Mouse (Mus musculus) mesoderm, embryonic 11.5 days (tissue): ENCODE measurements around the gene Foxr1.
"Not testable (repeated sequence)": the region's sequence is repeated elsewhere in the genome, so short reads cannot be mapped to it uniquely, and the experiment has no call there.

Experiments used
- DNase-seq: peaks from one replicate; pipeline ENCODE4 v3.0.0-alpha.2; 2012; ENCODE audit warnings: low read depth, low spot score

Gene Foxr1

DNA sequence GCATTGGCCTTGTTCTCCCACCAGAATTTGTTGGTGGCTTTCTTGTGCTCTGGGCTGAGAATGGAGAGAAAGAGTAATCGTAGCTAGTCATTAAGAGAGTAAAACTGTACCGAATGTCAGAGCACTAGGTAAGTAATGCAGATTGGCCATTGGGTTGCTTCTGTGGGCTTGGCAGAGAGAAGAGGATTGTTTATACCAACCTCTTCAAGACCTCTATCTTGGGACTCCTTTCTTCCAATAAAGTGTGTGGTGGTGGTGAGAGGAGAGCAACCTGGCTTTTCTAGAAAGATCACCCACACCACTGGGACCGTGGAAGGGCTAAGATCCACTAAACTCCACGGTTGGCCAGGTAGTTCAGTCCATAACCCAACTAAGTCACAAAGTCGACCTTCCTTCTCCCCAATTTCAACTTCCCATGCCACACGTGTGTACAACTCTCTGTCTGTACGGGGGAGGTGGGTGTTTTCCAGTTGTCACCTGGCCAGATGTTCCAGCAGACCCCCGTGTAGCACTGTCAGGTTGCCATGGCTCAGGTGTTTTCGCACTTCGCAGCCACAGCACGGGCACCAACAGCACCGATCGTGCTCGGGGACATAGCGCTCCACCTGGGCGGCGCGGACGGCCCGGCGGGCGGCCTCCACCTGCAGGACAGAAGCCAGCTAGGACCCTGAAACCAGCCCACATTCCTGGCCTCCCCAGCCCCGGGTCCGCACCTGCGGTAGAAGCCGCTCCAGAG, 23.6 kb downstream of the Foxr1 start:
- no peak for DNase-seq

DNA sequence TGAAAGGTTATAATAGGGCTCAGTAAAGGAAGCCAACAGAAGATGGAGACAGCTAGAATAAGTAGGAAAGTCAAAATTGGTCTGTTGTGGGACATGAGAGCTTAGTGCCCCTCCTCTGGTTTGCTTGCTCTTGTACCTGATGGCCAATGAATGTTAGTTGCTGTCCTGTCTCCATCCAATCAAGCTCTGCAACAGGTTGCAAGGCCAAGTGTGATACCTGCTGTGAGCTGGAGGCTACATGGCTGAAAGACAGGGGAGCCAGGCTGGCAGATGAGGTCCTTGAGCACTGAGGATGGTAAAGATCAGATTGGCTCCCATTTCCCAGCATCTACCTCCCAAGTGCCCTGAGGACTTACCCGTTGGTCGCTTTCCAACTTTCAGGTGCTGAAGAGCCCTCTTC, 28.2 kb downstream of the Foxr1 start:
- no peak for DNase-seq

DNA sequence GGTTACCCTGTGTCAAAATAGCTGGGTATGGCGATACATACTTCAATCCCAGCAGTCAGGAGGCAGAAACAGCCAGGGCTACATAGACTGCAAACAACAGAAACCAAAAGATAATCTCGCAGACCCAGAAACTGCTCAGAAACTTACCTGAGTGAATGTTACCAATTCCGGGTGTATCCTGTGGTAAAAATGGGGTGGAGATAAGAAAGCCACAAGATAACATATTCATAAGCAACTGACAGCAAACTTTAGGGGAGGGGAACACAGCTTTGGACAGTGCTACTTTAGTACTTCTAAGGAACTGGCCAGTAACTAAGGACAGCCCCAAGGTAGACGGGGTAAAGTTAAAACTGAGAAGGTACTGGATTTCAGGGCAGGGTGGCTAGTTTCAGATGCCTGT, 28.6 kb downstream of the Foxr1 start:
- no peak for DNase-seq

DNA sequence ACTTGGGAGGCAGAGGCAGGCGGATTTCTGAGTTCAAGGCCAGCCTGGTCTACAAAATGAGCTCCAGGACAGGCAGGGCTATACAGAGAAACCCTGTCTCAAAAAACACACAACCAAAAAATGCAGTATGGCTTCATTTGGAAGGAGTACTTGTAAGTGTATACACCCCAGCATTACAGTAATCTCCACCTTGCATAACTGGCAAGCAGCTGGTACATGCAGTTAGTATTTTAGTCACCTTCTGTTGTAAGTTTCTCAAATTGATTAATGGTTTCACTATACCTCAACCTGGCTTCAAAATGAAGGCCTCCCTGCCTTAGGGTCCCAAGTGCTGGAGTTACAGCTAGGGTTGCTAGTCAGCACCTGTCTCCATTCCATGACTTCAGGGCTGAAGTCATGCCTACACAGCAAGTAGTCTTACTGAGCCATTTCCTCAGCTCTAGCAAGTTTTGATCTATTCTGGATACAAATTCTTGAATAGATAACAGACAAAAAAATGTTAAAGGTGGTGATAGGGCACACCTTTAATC, 29.3 kb downstream of the Foxr1 start:
- no peak for DNase-seq

DNA sequence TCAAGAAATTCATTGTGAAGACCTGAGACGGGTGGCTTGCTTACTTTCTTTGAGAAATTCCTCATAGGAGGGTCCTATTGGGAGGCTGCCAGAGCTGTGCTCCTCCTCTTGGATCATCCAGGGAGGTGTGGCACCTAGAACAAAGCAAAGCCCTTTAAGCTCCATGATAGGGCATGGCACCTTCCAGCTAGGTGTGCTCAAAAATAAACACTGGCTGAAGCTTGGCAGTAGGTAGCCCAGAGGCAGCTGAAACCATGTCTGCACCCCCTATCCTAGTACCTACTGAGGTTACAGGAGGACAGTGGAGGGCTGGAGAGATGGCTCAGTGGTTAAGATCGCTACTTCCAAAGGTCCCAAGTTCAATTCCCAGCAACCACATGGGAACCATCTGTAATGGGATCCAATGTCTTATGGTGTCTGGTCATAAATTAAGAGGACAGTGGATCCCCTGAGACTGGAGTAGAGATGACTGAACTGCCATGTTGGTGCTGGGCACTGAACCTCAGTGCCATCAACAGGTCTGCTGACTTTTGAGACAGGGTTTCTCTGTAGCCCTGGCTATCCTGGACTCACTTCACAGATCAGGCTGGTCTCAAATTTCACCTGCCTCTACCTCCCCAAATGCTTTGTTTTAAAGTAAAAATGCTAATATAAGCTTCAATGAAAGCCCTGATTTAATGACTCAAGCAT, 30.1 kb downstream of the Foxr1 start:
- no peak for DNase-seq

DNA sequence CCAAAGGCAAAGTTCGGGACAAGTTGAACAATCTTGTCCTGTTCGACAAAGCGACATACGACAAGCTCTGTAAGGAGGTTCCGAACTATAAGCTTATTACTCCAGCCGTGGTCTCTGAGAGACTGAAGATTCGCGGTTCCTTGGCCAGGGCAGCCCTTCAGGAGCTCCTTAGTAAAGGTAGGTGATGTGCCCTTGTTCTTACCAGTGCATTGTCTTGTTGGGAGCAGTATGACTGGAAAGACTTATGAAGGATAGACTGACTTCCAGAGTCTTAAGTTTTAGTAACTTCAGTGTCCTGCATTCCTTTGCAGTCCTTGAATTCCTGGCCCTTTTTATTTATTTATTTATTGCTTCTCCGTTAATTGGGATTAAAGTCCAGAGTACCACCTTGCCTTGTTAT, 32.2 kb downstream of the Foxr1 start:
- DNase-seq: not testable (repeated sequence)

DNA sequence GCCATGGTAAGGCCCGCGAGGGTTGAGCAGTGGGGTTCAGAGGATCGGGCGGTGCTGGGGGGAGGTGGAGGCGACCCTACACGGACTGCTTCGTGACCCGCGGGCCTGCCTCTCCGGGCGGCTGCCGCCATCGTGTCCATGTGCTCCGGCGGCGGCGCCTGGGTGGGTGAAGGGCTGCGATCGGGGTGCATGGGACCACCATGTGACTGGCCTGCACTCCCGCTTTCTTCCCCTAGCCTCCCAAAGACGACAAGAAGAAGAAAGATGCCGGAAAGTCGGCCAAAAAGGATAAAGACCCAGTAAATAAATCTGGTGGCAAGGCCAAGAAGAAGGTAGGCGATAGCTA, 33.2 kb downstream of the Foxr1 start:
- no peak for DNase-seq

DNA sequence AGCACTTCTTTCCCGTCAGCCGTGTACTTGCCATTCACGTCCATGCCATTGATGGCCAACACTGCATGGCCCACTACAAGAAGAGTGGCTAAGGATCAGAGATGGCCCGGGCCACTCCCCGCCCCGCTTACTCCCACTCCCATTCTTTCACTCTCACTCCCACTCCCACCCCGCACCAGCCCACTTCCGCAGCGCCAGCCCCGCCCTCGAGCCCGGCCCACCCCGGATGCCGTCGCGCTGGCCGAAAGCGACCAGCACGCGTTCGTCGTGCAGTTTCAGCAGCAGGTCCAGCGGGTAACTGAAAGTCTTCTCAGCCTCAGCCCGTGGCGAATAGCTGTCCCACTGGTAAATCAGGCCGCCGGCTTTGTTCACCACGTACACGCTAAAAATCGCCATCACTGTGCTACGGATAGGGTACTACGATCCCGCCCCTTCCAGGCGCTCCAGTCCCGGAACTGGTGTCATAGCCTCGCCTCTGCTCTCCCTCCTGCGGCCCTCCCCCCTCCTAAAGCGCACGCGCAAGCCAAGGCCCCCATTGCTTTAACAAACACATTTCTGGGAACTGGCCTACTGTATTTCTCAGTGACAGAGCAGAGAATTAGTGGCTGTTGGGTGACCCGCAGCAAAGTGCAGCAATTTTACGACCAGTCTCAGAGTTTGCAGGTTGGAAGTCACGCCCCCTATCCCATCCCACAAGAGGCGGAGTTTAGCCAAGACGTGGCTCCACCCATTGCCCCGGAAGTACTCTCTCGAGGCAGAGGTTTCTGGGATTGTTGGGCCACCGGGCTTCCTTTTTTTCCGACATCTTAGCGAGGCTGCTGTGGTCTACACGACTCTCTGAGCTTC, 33.8 kb downstream of the Foxr1 start, which contains the start of the genes Rps25 and Trappc4:
Rps25 (plus strand) TSS at position 234 of the 846 bp plus-strand sequence.
Trappc4 (minus strand) TSS at position 695 of the 846 bp plus-strand sequence.
- DNase-seq: peak; percentile 95

DNA sequence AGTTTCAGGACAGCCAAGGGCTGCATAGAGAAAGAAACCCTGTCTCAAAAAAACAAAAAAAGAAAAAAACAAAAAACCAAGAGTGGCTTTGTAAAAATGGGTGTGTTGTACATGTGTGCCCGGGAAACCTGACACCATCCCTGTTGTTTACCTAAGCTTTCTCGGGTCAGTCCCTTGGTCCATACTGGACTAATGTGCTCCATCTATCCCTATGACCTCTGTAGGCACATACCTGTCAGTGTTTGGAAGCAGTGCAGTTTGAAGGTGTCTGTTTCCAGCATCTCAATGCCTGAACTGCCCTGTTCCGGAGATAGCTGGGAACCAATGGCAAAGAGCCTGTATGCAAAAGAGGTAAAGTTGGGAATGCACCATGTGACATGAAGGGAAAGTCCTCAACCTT, 35.9 kb downstream of the Foxr1 start:
- no peak for DNase-seq

DNA sequence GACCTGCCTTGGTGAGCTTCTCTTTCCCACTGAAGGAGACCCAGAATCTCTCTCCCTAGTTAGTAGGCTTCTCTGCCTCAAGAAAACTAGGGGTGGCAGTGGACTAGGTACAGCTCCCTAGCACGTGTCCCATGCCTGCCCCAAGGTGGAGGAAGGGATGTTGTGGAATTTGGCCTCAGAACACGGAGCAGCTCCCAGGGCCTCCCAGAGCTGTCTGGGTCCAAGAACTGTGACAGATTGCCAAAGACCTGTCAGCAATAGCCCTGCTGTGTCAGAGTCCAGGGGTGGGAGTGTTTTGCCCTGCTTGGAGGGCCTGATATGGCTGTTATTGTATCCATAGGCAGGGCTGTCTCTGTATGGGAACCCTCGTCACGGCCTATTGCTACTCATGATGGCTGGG, 39.9 kb downstream of the Foxr1 start:
- no peak for DNase-seq

DNA sequence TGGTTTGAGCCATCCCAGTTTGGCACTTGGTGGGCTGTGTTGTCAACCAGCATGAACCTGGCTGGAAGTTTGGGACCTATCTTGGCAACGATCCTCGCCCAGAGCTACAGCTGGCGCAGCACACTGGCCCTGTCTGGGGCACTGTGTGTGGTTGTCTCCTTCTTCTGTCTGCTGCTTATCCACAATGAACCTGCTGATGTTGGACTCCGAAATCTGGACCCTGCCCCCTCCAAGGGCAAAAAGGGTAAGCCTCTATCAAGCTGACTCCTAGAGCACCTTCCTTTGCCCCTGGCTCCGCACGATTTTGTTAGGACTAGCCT, 41.2 kb downstream of the Foxr1 start:
- DNase-seq: no peak

DNA sequence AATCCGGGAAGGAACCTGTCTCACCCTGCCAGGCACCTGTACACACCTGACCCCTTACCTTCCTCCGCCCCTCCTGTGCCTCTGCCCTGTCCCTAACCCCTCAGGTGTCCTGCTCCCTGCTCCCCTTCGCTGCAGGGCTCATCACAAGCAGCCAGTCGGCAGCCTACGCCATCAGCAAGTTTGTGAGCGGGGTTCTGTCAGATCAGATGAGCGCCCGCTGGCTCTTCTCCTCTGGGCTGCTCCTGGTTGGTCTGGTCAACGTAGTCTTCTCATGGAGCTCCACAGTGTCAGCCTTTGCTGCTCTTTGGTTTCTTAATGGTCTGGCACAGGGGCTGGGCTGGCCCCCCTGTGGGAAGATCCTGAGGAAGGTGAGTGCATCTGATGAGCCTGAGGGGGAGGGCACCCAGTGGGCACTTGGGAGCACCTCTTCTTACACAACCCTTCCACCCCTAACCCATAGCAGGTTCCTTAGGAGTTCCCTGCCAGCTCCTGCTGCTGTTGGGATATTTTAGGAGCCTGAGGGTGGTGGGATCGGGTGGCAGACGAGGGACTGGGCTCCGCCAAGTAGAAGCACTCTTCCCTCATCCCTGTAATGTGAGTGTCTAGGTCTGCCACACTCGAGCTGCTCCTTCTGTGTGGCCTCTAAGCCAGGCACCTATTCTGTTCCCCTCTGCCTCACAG, 41.7 kb downstream of the Foxr1 start:
- DNase-seq: no peak

DNA sequence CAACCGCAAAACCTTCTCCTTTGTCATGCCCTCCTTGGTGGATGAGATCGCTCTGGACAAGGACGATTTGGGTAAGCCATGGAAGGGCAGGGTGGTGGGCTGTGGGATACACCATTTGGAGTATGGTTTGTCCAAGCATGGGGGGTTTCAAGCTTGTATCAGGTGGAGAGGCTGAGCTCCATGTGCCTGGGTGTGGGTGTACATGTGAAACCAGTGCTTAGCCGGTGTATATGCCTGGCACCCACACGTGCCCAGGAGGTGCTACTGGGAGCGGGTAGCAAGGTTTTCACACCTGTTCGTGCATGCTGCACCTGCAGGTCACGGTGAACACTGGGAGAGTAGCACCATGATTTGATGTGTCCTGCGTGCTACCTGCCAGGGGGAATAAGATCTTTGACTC, 42.4 kb downstream of the Foxr1 start:
- no peak for DNase-seq

DNA sequence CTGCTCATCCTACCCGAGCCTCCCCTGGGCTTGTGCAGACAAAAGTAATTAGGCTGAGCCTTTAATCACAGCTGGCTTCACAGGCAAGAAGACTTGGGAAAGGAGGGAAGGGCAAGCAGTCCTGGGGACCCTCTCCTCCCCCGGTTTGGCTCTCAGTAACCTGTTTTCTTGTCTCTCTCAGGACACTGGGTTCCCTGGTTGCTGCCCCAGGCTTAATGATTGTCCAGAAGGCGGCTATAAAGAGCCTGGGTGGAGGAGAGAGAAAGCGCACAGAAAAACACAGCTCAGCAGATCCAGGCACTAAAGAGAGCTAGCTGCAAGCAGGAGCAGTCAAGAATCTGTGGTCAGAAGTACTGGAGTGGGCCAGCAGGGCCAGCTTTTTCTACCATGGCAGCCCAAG, 42.8 kb downstream of the Foxr1 start:
- no peak for DNase-seq

DNA sequence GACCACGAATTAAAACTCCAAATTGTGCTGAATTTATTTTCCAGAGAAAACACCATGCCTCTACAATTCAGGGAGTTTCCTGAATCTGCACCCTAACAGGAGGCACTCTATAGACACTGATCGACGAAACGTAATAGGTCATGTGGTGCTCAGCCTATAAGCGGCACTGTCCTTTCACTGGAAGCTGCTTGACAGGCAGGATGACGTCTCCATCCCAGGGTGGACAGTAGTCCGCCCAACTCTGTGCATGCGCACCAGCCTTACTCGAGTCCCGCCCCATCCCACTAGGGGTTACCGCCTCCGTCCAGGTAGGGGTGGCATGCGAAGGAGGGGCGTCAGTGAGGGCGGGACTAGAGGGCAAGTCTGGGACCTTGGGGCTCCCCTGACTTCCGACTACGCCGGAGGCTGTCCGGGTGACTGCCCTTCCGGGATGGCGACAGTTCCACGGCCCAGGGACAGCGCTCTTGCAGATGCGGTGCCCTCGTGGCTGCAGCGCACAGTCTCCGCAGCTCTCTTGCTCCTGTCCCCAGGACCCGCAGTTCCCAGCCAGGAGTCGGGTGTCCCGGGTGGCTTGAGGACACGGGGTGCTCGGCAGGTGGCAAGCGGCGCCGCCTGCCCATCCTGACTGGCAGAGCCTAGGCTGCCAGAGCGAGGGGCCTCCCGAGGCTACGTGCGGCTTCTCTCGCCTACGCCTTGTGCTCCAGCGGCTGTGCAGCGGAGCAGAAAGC, 44.1 kb downstream of the Foxr1 start, which contains the start of gene Slc37a4:
Slc37a4 (plus strand) TSS at position 169 of the 728 bp plus-strand sequence.
- peak; percentile 93 for DNase-seq

DNA sequence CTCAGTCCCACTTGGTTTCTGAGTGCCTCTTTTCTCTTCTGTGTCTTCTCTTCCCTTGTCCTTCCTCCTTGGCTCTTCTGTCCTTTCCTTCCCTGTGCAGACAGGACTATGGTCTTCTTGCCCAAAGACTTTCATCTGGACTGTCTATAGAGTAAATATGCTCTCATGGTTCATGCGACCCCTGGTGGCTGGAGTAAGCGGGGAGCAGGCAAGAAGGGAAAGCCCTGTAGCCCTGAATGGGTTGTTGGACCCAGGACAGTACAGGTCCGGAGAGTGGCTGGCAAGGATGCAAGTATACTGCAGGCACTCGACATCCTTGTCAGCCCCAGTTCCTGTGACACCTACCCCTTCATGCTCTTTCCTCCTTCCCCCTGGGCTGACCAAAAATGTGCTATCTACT, 49.5 kb downstream of the Foxr1 start:
- DNase-seq: peak; percentile 66

DNA sequence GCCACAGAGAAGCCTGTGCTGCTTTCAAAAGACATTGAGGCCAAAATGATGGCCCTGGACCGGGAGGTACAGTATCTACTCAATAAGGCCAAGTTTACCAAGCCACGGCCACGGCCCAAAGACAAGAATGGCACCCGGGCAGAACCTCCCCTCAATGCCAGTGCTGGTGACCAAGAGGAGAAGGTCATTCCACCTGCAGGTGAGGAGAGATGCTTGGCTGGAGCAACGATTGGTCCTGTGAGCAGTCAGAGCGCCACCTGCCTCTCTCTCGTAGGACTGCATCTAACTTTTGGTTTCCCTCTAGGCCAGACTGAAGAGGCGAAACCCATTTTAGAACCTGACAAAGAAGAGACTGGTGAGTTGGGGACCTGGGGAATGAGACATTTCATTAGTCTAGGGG, 51.7 kb downstream of the Foxr1 start:
- DNase-seq: peak; percentile 41

DNA sequence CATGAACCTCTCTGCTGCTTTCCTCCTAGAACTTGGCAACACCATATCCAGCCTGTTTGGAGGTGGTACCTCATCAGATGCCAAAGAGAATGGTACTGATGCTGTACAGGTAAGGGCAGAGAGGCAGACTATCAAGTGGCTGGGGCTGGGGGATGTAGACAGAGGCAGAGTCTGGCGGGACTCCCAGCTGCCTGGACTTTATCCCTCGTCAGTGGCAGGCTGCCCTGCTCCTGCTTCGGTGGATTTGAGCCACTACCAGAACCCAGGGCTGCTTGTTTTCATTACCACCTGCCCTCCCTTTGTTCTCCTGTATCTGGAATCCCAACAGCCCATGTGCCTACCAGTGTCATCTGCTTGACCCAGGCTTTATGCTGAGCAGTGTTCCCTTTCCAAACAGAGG, 53.7 kb downstream of the Foxr1 start:
- no peak for DNase-seq

DNA sequence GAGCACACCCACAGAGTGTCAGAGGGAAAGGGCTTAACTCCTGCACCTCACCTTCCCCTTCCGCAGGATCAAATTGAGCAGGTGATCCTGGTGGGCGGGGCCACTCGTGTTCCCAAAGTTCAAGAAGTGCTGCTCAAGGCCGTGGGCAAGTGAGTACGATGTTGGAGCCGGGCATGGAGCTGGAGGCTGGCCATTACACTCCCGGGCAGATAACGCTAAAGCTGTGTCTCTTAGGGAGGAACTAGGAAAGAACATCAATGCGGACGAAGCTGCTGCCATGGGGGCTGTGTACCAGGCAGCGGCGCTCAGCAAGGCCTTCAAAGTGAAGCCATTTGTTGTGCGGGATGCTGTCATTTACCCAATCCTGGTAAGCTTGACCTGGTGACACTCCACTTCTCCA, 56.3 kb downstream of the Foxr1 start:
- DNase-seq: no peak
